Mouse (Mus musculus): ENCODE measurements around the gene Pcbp2.
A peak's percentile ranks its signal among the peaks of the same experiment; 100 is the strongest.

Pcbp2 gene

GRCm38 (mm10) chr15:102463666-102464065 lies 6.7 kb upstream of the Pcbp2 start:
- no peak for DNase-seq (ENCODE audit: low spot score in 2 of 2)

GRCm38 (mm10) chr15:102468675-102469370 lies 1.5 kb upstream of the Pcbp2 start:
- no peak for DNase-seq (ENCODE audit: low spot score in 2 of 2)

- peak; percentile 73 to 77 for DNase-seq (ENCODE audit: low spot score in 2 of 2)
Observed at GRCm38 (mm10) chr15:102470605-102471294, 411 bp downstream of the Pcbp2 start.

GRCm38 (mm10) chr15:102471295-102471645 lies 931 bp downstream of the Pcbp2 start:
- no peak for DNase-seq (ENCODE audit: low spot score in 2 of 2)

- DNase-seq (ENCODE audit: low spot score in 2 of 2): no peak
Observed at GRCm38 (mm10) chr15:102471727-102472126, 1.4 kb downstream of the Pcbp2 start.

- DNase-seq (ENCODE audit: low spot score in 2 of 2): no peak
Observed at GRCm38 (mm10) chr15:102473246-102473645, 2.9 kb downstream of the Pcbp2 start.

- no peak for DNase-seq (ENCODE audit: low spot score in 2 of 2)
Observed at GRCm38 (mm10) chr15:102474520-102474919, 4.2 kb downstream of the Pcbp2 start.

GRCm38 (mm10) chr15:102483136-102483535 lies 12.8 kb downstream of the Pcbp2 start:
- DNase-seq (ENCODE audit: low spot score in 2 of 2): no peak

GRCm38 (mm10) chr15:102485853-102486252 lies 15.5 kb downstream of the Pcbp2 start:
- DNase-seq (ENCODE audit: low spot score in 2 of 2): no peak

GRCm38 (mm10) chr15:102487664-102488063 lies 17.3 kb downstream of the Pcbp2 start:
- no peak for DNase-seq (ENCODE audit: low spot score in 2 of 2)

GRCm38 (mm10) chr15:102498322-102498721 lies 28.0 kb downstream of the Pcbp2 start:
- DNase-seq (ENCODE audit: low spot score in 2 of 2): no peak

- no peak for DNase-seq (ENCODE audit: low spot score in 2 of 2)
Observed at GRCm38 (mm10) chr15:102499370-102499769, 29.0 kb downstream of the Pcbp2 start.

GRCm38 (mm10) chr15:102499851-102500250 lies 29.5 kb downstream of the Pcbp2 start:
- no peak for DNase-seq (ENCODE audit: low spot score in 2 of 2)

- DNase-seq (ENCODE audit: low spot score in 2 of 2): no peak
Observed at GRCm38 (mm10) chr15:102500479-102500878, 30.1 kb downstream of the Pcbp2 start.

GRCm38 (mm10) chr15:102501084-102501814 lies 30.9 kb downstream of the Pcbp2 start:
- no peak for DNase-seq (ENCODE audit: low spot score in 2 of 2)

GRCm38 (mm10) chr15:102502254-102502840 lies 32.0 kb downstream of the Pcbp2 start:
- DNase-seq (ENCODE audit: low spot score in 2 of 2): no peak

GRCm38 (mm10) chr15:102503447-102503846 lies 33.1 kb downstream of the Pcbp2 start, which contains the start of gene Gm10337:
Gm10337 (plus strand) TSS chr15:102503722.
- no peak for DNase-seq (ENCODE audit: low spot score in 2 of 2)

GRCm38 (mm10) chr15:102503924-102504782 lies 33.8 kb downstream of the Pcbp2 start:
- no peak for DNase-seq (ENCODE audit: low spot score in 2 of 2)

- DNase-seq (ENCODE audit: low spot score in 2 of 2): no peak
Observed at GRCm38 (mm10) chr15:102505073-102505769, 34.9 kb downstream of the Pcbp2 start.

GRCm38 (mm10) chr15:102505770-102506463 lies 35.6 kb downstream of the Pcbp2 start:
- no peak for DNase-seq (ENCODE audit: low spot score in 2 of 2)

Measured in frontal cortex, postnatal 36 days (tissue).